Mouse (Mus musculus) myocyte (in vitro differentiated cells): ENCODE results near the gene 4930402H24Rik. TPM values are rescaled to one million over a fixed set of nuclear protein-coding genes. Genes with fewer than 3 reads are reported as not detected.

ENCODE experiments used
- H3K27me3 ChIP-seq: one replicate; pipeline ENCODE4 v1.6.1; 2011; ENCODE audit not compliant: control insufficient read depth, insufficient read depth, insufficient read length
- H3K36me3 ChIP-seq: one replicate; pipeline ENCODE4 v1.6.1; 2011; ENCODE audit not compliant: control insufficient read depth, insufficient read depth
- H3K4me2 ChIP-seq: one replicate; pipeline ENCODE4 v1.6.1; 2011; ENCODE audit warnings: low read depth, control low read depth
- H3K4me3 ChIP-seq: one replicate; pipeline ENCODE4 v1.5.1; 2011; ENCODE audit warnings: mild to moderate bottlenecking, control low read depth, moderate library complexity
- H3K79me2 ChIP-seq: one replicate; pipeline ENCODE4 v1.6.1; 2011; ENCODE audit not compliant: control insufficient read depth, insufficient read depth
- H3ac ChIP-seq: one replicate; pipeline ENCODE4 v1.6.1; 2011; ENCODE audit not compliant: control insufficient read depth, insufficient read length
- CEBPB ChIP-seq: IDR thresholded peaks from 2 replicates; pipeline ENCODE4 v1.6.1; 2011; ENCODE audit warnings: mild to moderate bottlenecking, moderate library complexity; ENCODE audit not compliant: poor library complexity, insufficient read depth, severe bottlenecking
- E2F4 ChIP-seq: IDR thresholded peaks from one replicate; pipeline ENCODE4 v1.6.1; 2011; ENCODE audit warnings: mild to moderate bottlenecking, control low read depth, moderate library complexity; ENCODE audit not compliant: insufficient read depth
- MAX ChIP-seq: IDR thresholded peaks from one replicate; pipeline ENCODE4 v1.6.1; 2011; ENCODE audit warnings: low read depth, mild to moderate bottlenecking, control low read depth
- MYOD1 ChIP-seq, 3 experiments: IDR thresholded peaks; one replicate each; pipeline ENCODE4 v1.6.1; 2011; ENCODE audit warnings: control low read depth in 2 of 3, low read depth in 2 of 3, mild to moderate bottlenecking in 2 of 3, moderate library complexity in 1 of 3; ENCODE audit not compliant: insufficient read length in 2 of 3, control insufficient read depth in 1 of 3
- MYOG ChIP-seq, 3 experiments: IDR thresholded peaks; one replicate each; pipeline ENCODE4 v1.6.1; 2011; ENCODE audit warnings: control low read depth in 2 of 3, low read depth in 2 of 3, mild to moderate bottlenecking in 2 of 3; ENCODE audit not compliant: insufficient read length in 2 of 3, control insufficient read depth in 1 of 3, insufficient read depth in 1 of 3
- POLR2A ChIP-seq: IDR thresholded peaks from one replicate; pipeline ENCODE4 v1.6.1; 2011; ENCODE audit warnings: low read depth, mild to moderate bottlenecking, control low read depth, moderate library complexity; ENCODE audit not compliant: insufficient read length
- POLR2AphosphoS2 ChIP-seq: IDR thresholded peaks from one replicate; pipeline ENCODE4 v1.6.1; 2011; ENCODE audit warnings: low read depth, control low read depth; ENCODE audit not compliant: insufficient read length
- REST ChIP-seq: IDR thresholded peaks from one replicate; pipeline ENCODE4 v1.6.1; 2011; ENCODE audit warnings: mild to moderate bottlenecking, control low read depth, moderate library complexity; ENCODE audit not compliant: insufficient read depth, insufficient read length
- SRF ChIP-seq: IDR thresholded peaks from one replicate; pipeline ENCODE4 v1.6.1; 2011; ENCODE audit warnings: low read depth; ENCODE audit not compliant: control insufficient read depth, insufficient read length
- TCF12 ChIP-seq: IDR thresholded peaks from one replicate; pipeline ENCODE4 v1.6.1; 2011; ENCODE audit warnings: mild to moderate bottlenecking, control low read depth; ENCODE audit not compliant: poor library complexity, insufficient read depth, severe bottlenecking
- TCF3 ChIP-seq: IDR thresholded peaks from one replicate; pipeline ENCODE4 v1.6.1; 2011; ENCODE audit warnings: low read depth, control low read depth; ENCODE audit not compliant: insufficient read length
- USF1 ChIP-seq: IDR thresholded peaks from one replicate; pipeline ENCODE4 v1.6.1; 2011; ENCODE audit warnings: low read depth, mild to moderate bottlenecking, control low read depth, moderate library complexity
- polyA plus RNA-seq: library from polyadenylated mRNA; unstranded; fragments of >200 nt; fragmentation: generic; extraction: Trizol; gene quantifications from one replicate; pipeline ENCODE4 v1.2.1, GENCODE M21; 2012; ENCODE audit warnings: missing spikeins

4930402H24Rik gene
- polyA plus RNA-seq, 1 experiment: 10.4 TPM

DNA sequence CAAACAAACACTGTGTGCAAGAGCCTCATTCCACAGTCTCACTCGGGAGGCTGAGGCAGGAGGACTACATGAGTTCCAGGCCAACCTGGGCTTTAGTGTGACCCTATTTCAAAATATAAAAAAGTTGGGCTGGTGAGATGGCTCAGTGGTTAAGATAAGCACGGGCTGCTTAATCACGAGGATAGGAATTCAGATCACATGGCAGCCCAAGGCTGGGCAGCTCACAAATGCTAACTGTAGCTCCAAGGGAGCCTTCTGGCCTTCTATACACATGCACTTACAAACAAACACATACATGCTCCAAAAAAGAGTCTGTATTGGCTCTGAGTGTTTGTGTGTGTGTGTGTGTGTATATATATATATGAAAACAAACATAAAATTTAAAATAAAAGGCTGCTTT lies 212.6 kb downstream of the 4930402H24Rik start:
- H3K4me2 ChIP-seq: no peak overlapping the region
- no peaks in the 10 kb centered on the region for H3K36me3 ChIP-seq
- H3K4me3 ChIP-seq: no peak overlapping the region
- no peak for TF ChIP-seq E2F4
- no peak overlapping the region for H3ac ChIP-seq
- H3K27me3 ChIP-seq: no peaks in the 10 kb centered on the region
- no peaks in the 10 kb centered on the region for H3K79me2 ChIP-seq

DNA sequence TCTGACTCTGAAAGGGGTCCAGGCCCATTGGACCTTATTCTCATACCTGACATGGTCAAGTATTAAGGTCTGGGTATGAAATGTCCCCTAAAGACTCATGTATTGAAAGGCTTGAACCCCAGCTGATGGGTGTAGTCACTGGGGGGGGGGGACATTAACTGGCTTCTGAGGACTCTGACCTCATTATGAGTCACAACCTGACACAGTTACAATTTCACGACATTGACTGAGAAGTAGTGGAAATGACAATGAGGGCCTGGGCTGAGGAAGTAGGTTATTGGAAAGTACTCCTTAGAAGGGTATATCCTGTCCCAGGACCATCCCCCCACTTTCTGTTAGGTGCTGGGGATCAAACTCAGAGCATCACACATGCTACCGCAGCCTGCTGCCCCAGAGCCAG lies 217.2 kb downstream of the 4930402H24Rik start:
- no peaks in the 10 kb centered on the region for H3K36me3 ChIP-seq
- peak overlapping the region; percentile 14 for H3K4me2 ChIP-seq
- TF ChIP-seq POLR2A (no peak), REST (no peak), MAX (no peak), POLR2AphosphoS2 (no peak), TCF12 (no peak)
- no peaks in the 10 kb centered on the region for H3K79me2 ChIP-seq
- no peak overlapping the region for H3ac ChIP-seq
- no peaks in the 10 kb centered on the region for H3K27me3 ChIP-seq
- no peak overlapping the region for H3K4me3 ChIP-seq

DNA sequence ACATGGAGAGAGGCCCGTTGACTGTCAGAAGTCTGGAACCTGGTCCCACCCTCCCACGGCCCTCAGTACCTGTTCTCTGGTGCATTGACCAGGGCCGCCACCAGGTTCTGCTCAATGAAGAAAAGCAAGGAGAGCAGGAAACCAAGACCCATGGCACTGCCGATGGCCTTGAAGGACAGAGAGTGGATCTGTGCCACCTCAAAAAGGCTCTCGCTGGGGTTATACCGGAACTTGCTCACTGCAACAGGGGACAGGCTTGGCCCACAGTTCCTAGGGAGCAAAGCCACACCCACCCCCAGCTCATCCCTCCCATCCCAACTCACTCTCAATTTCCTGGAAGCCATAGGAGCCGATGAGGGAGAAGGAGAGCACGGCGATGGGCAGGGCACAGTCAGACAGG lies 220.8 kb downstream of the 4930402H24Rik start:
- TF ChIP-seq MYOG (IDR thresholded peaks at IDR 0.05; ENCODE audit: control insufficient read depth in 1 of 3, insufficient read depth in 1 of 3, insufficient read length in 2 of 3, low read depth in 2 of 3) (no peak), MYOD1 (IDR thresholded peaks at IDR 0.05; ENCODE audit: control insufficient read depth in 1 of 3, insufficient read length in 2 of 3, low read depth in 2 of 3) (no peak), MAX (no peak), CEBPB (no peak), REST (no peak), SRF (no peak), TCF3 (no peak), POLR2A (no peak), E2F4 (no peak), POLR2AphosphoS2 (no peak), TCF12 (no peak), USF1 (no peak)
- Histone ChIP-seq H3K4me3 (no peak overlapping the region), H3ac (no peak overlapping the region), H3K79me2 (no peaks in the 10 kb centered on the region), H3K4me2 (no peak overlapping the region), H3K27me3 (no peaks in the 10 kb centered on the region), H3K36me3 (peaks cover 6% of the 10 kb centered on the region)

DNA sequence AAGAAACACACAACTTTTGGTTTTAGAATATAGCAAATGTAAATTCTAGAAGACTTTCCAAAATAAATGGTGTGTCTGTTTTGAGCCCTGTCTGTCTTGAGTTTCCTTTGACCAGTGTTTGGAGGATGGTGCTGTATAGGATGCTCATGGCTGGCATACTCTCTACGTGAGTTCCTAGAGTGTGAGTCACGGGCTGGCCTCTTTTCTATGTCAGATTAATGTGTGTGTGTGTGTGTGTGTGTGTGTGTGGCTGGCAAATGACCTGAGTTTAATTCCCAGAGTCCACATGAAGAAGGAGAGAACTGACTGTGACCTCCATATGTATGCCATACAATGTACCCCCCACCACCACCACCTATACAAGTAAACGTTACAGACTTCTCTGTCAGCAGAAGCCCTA lies 224.7 kb downstream of the 4930402H24Rik start:
- H3K36me3 ChIP-seq: peaks cover 35% of the 10 kb centered on the region
- H3K4me2 ChIP-seq: no peak overlapping the region
- no peaks in the 10 kb centered on the region for H3K27me3 ChIP-seq
- no peak for TF ChIP-seq SRF
- TF ChIP-seq POLR2AphosphoS2: no peak
- no peak for TF ChIP-seq TCF12
- TF ChIP-seq USF1: no peak
- TF ChIP-seq MAX: no peak
- TF ChIP-seq REST: no peak
- no peak for TF ChIP-seq TCF3
- TF ChIP-seq MYOD1 (IDR thresholded peaks at IDR 0.05; ENCODE audit: control insufficient read depth in 1 of 3, insufficient read length in 2 of 3, low read depth in 2 of 3): no peak
- no peak for TF ChIP-seq CEBPB
- TF ChIP-seq MYOG (IDR thresholded peaks at IDR 0.05; ENCODE audit: control insufficient read depth in 1 of 3, insufficient read depth in 1 of 3, insufficient read length in 2 of 3, low read depth in 2 of 3): no peak
- no peak for TF ChIP-seq POLR2A
- TF ChIP-seq E2F4: no peak
- H3K79me2 ChIP-seq: no peaks in the 10 kb centered on the region
- no peak overlapping the region for H3ac ChIP-seq
- H3K4me3 ChIP-seq: no peak overlapping the region

DNA sequence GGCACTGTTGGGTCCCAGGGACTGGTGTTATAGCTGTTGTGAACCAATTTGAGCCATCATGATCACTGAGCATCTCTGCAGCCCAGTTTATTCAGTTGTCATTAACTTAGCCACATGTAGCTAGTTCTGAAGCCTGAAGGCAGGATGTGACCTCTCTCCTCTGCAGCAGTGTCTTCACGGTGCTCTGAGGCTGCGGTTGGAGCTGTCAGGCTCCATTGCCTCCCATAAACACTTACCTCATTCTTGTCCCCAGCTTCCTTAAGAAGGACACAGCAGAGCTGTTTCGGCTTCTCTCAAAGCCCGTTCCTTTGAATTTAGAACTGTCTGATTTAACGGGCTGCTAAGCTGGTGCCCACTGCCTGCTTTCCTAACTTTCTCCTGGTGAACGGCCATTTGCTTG lies 226.3 kb downstream of the 4930402H24Rik start:
- no peak overlapping the region for H3K4me2 ChIP-seq
- no peaks in the 10 kb centered on the region for H3K79me2 ChIP-seq
- no peak overlapping the region for H3ac ChIP-seq
- TF ChIP-seq TCF12: no peak
- no peak for TF ChIP-seq CEBPB
- no peak for TF ChIP-seq SRF
- no peak for TF ChIP-seq MAX
- TF ChIP-seq POLR2AphosphoS2: no peak
- no peak for TF ChIP-seq TCF3
- TF ChIP-seq REST: no peak
- TF ChIP-seq USF1: no peak
- no peak for TF ChIP-seq MYOG (IDR thresholded peaks at IDR 0.05; ENCODE audit: control insufficient read depth in 1 of 3, insufficient read depth in 1 of 3, insufficient read length in 2 of 3, low read depth in 2 of 3)
- no peak for TF ChIP-seq E2F4
- TF ChIP-seq MYOD1 (IDR thresholded peaks at IDR 0.05; ENCODE audit: control insufficient read depth in 1 of 3, insufficient read length in 2 of 3, low read depth in 2 of 3): no peak
- H3K27me3 ChIP-seq: no peaks in the 10 kb centered on the region
- H3K4me3 ChIP-seq: no peak overlapping the region
- H3K36me3 ChIP-seq: peaks cover 48% of the 10 kb centered on the region
